8 mouse cellular contexts compared by ENCODE assay signal in the genomic region with DNA sequence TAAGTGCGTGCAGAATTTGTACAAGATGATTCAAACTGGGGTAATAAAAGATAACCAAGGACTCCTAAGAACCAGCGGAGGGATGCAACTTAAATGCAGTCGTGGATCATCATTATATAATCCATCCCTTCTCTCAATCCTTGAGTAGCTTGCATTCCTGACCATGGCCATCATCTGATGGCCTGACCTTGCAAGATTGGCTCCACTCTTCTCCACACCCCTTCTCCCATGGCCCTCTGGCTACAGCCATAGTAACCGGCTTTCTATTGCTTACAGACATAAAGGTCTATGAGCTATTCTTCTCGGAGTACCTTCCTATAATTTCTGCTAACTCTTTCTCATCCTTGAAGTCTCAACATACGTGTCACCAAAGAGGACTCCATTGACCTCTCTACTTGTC. TPM values are rescaled to one million over a fixed set of nuclear protein-coding genes. Genes with fewer than 3 reads are reported as not detected.
DNase-seq lines count a peak whose midpoint lies in the region; ATAC-seq and TF ChIP-seq lines count a peak whose summit lies in the region.

No protein-coding gene starts in this region.

- TF ChIP-seq POLR2A in cerebellum, adult 2 months (IDR thresholded peaks at IDR 0.05; ENCODE audit: borderline replicate concordance, insufficient read depth, low read length) = no peak
- no peak for TF ChIP-seq POLR2A in testis, adult 2 months (IDR thresholded peaks at IDR 0.05; ENCODE audit: control insufficient read depth, low read depth, low read length)

- no peaks in the 10 kb centered on the region; the same call in 1 of the 2 replicates for H3K27me3 ChIP-seq in cerebellum, adult 2 months (ENCODE audit: control insufficient read depth, insufficient read depth, low read length)
- no peaks in the 10 kb centered on the region for H3K27me3 ChIP-seq in testis, adult 2 months (ENCODE audit: control insufficient read depth, insufficient read depth, low read length)
- H3K27me3 ChIP-seq in liver, embryonic 12.5 days (replicated peaks) = no peaks in the 10 kb centered on the region

- DNase-seq in cerebellum, adult 2 months = no peak
- DNase-seq in cerebellum, adult 18-20 months = no peak
- DNase-seq in testis, postnatal 14 days (ENCODE audit: low spot score) = no peak
- DNase-seq in cerebellum, adult 8-10 months = no peak
- no peak for DNase-seq in cerebellum, postnatal 36 days

- H3K4me3 ChIP-seq in cerebellum, adult 2 months (replicated peaks; ENCODE audit: insufficient read depth, low read depth, low read length) = peak overlapping the region; percentile 95
- peak overlapping the region; percentile 36; the same call in 1 of the 2 replicates for H3K4me3 ChIP-seq in testis, adult 2 months (ENCODE audit: control insufficient read depth, low read depth, low read length)
- H3K4me3 ChIP-seq in liver, embryonic 12.5 days = peak overlapping the region; percentile 82

- peaks cover 2% of the 10 kb centered on the region; the same call in 1 of the 2 replicates for H3K36me3 ChIP-seq in testis, adult 2 months (ENCODE audit: control insufficient read depth, insufficient read depth, low read length)
- H3K36me3 ChIP-seq in liver, embryonic 12.5 days = peaks cover 47% of the 10 kb centered on the region

- peak overlapping the region; percentile 84 for H3K4me2 ChIP-seq in liver, embryonic 12.5 days

- 62% methylated on average over 6 of the region's 6 CpGs for WGBS in cerebellum, adult 2 months
- 57% methylated on average over 6 of the region's 6 CpGs for WGBS in liver, embryonic 12.5 days (ENCODE audit: insufficient replicate concordance)

- no peak for ATAC-seq in liver, embryonic 12.5 days
- ATAC-seq in megakaryocyte-erythroid progenitor cell, adult 5-6 weeks (replicated peaks; ENCODE audit: low FRiP score, low TSS enrichment, poor library complexity, severe bottlenecking) = no peak

- TF ChIP-seq CTCF in cerebellum, adult 2 months (IDR thresholded peaks at IDR 0.05; ENCODE audit: borderline replicate concordance, insufficient read depth, low read depth, low read length) = no peak
- no peak for TF ChIP-seq CTCF in testis, adult 2 months (IDR thresholded peaks at IDR 0.05; ENCODE audit: control insufficient read depth, insufficient read depth, insufficient replicate concordance, low read depth, low read length)

- no peaks in the 10 kb centered on the region for H3K9me3 ChIP-seq in liver, embryonic 12.5 days (replicated peaks)

- no peak overlapping the region for H3K27ac ChIP-seq in cerebellum, adult 2 months (ENCODE audit: insufficient read depth, low read length)
- H3K27ac ChIP-seq in testis, adult 2 months (ENCODE audit: control insufficient read depth, insufficient read depth, low read depth, low read length) = no peak overlapping the region
- peak overlapping the region; percentile 97 for H3K27ac ChIP-seq in liver, embryonic 12.5 days

- peak overlapping the region; percentile 98 for H3K9ac ChIP-seq in liver, embryonic 12.5 days

- no peaks in the 10 kb centered on the region; the same call in 1 of the 2 replicates for H3K4me1 ChIP-seq in cerebellum, adult 2 months (ENCODE audit: control insufficient read depth, insufficient read depth, low read length)
- H3K4me1 ChIP-seq in testis, adult 2 months (ENCODE audit: control insufficient read depth, insufficient read depth, low read length) = peaks cover 11% of the 10 kb centered on the region
- peaks cover 53% of the 10 kb centered on the region for H3K4me1 ChIP-seq in liver, embryonic 12.5 days

RNA-seq across cellular contexts. Expression of a gene that starts 0.8 kb away (rescaled TPM):
- polyA plus RNA-seq in cerebellum, adult 2 months (2012; rRNA removed) = 18.8 and 19.1 TPM in 2 replicates
- 10.8 and 12.8 TPM in 2 replicates for polyA plus RNA-seq in testis, adult 2 months (2012; rRNA removed)
- 3.6 and 4.3 TPM in 2 replicates for polyA plus RNA-seq in liver, embryonic 12.5 days (2016; fragmentation: Nextera tagmentation; extraction: Ambion mirVana)
- 26.4 and 27.1 TPM in 2 replicates for total RNA-seq in megakaryocyte-erythroid progenitor cell, adult 5-6 weeks (2014; fragmentation: Nextera tagmentation)
- total RNA-seq in megakaryocyte-erythroid progenitor cell, adult 5-6 weeks (2017) = 14.8 and 22.3 TPM in 2 replicates

RNA-seq across cellular contexts. Expression of a gene that starts 0.9 kb away (rescaled TPM):
- polyA plus RNA-seq in cerebellum, adult 2 months (2012; rRNA removed) = 4.8 and 5.5 TPM in 2 replicates
- polyA plus RNA-seq in testis, adult 2 months (2012; rRNA removed) = 16.1 and 17.3 TPM in 2 replicates
- 24.4 and 26.8 TPM in 2 replicates for polyA plus RNA-seq in liver, embryonic 12.5 days (2016; fragmentation: Nextera tagmentation; extraction: Ambion mirVana)
- total RNA-seq in megakaryocyte-erythroid progenitor cell, adult 5-6 weeks (2014; fragmentation: Nextera tagmentation) = 38.6 and 46.5 TPM in 2 replicates
- 3.7 and 10.0 TPM in 2 replicates for total RNA-seq in megakaryocyte-erythroid progenitor cell, adult 5-6 weeks (2017)

RNA-seq across cellular contexts. Expression of a gene that starts 16.9 kb away (rescaled TPM):
- 20.0 and 20.1 TPM in 2 replicates for polyA plus RNA-seq in cerebellum, adult 2 months (2012; rRNA removed)
- polyA plus RNA-seq in testis, adult 2 months (2012; rRNA removed) = 0.83 and 1.0 TPM in 2 replicates
- 4.1 and 4.6 TPM in 2 replicates for polyA plus RNA-seq in liver, embryonic 12.5 days (2016; fragmentation: Nextera tagmentation; extraction: Ambion mirVana)
- total RNA-seq in megakaryocyte-erythroid progenitor cell, adult 5-6 weeks (2014; fragmentation: Nextera tagmentation) = 6.5 and 8.0 TPM in 2 replicates
- total RNA-seq in megakaryocyte-erythroid progenitor cell, adult 5-6 weeks (2017) = 2.0 and 5.6 TPM in 2 replicates

RNA-seq across cellular contexts. Expression of a gene that starts 49.1 kb away (rescaled TPM):
- polyA plus RNA-seq in cerebellum, adult 2 months (2012; rRNA removed) = 26.0 and 27.1 TPM in 2 replicates
- polyA plus RNA-seq in testis, adult 2 months (2012; rRNA removed) = 54.0 and 54.7 TPM in 2 replicates
- polyA plus RNA-seq in liver, embryonic 12.5 days (2016; fragmentation: Nextera tagmentation; extraction: Ambion mirVana) = 2.7 and 2.9 TPM in 2 replicates
- 10.2 and 10.5 TPM in 2 replicates for total RNA-seq in megakaryocyte-erythroid progenitor cell, adult 5-6 weeks (2014; fragmentation: Nextera tagmentation)
- 8.6 and 10.3 TPM in 2 replicates for total RNA-seq in megakaryocyte-erythroid progenitor cell, adult 5-6 weeks (2017)

Comparison
In these comparisons a context has a peak if more than half of its experiments do, and no peak if none do; other contexts are left out.
1. H3K4me3 ChIP-seq: peak in every context shown above with its lines; median percentile 95 in cerebellum, adult 2 months; 82 in liver, embryonic 12.5 days; 36 in testis, adult 2 months.